Mouse (Mus musculus): ENCODE data around the gene Zfp869.
"Not testable (repeated sequence)": the region's sequence is repeated elsewhere in the genome, so short reads cannot be mapped to it uniquely, and the experiment has no call there.

Gene Zfp869

GRCm38 (mm10) chr8:69710624-69711023 lies at the start of gene Zfp869:
TSS of gene Zfp869 (minus strand) at chr8:69710724.
- not testable (repeated sequence) for DNase-seq

GRCm38 (mm10) chr8:69758316-69758715 lies 47.8 kb upstream of the Zfp869 start:
- DNase-seq: no peak

GRCm38 (mm10) chr8:69752437-69752836 lies 41.9 kb upstream of the Zfp869 start:
- DNase-seq: no peak

- peak; percentile 97 for DNase-seq
These were observed 39.3 kb upstream of the Zfp869 start, which contains the start of gene Zfp963 for GRCm38 (mm10) chr8:69749544-69750454. TSS of gene Zfp963 (minus strand) at chr8:69749970.

GRCm38 (mm10) chr8:69741231-69741630 lies 30.7 kb upstream of the Zfp869 start:
- DNase-seq: no peak

GRCm38 (mm10) chr8:69740763-69741162 lies 30.2 kb upstream of the Zfp869 start:
- DNase-seq: no peak

GRCm38 (mm10) chr8:69735495-69735894 lies 25.0 kb upstream of the Zfp869 start:
- DNase-seq: no peak

GRCm38 (mm10) chr8:69717232-69717580 lies 6.7 kb upstream of the Zfp869 start:
- DNase-seq: no peak

GRCm38 (mm10) chr8:69716403-69717231 lies 6.1 kb upstream of the Zfp869 start:
- peak; percentile 100 for DNase-seq

- no peak for DNase-seq
These were observed 4.8 kb upstream of the Zfp869 start for GRCm38 (mm10) chr8:69715366-69715765.

GRCm38 (mm10) chr8:69713516-69713915 lies 3.0 kb upstream of the Zfp869 start:
- no peak for DNase-seq

- no peak for DNase-seq
These were observed 8.7 kb downstream of the Zfp869 start for GRCm38 (mm10) chr8:69701810-69702209.

- peak; percentile 69 for DNase-seq
These were observed 45.5 kb downstream of the Zfp869 start for GRCm38 (mm10) chr8:69665051-69665450.

GRCm38 (mm10) chr8:69661294-69661693 lies 49.2 kb downstream of the Zfp869 start:
- DNase-seq: no peak

All from kidney, adult 9 months (tissue).